Mouse (Mus musculus): ENCODE data around the gene Large1.
"Not testable (repeated sequence)": the region's sequence is repeated elsewhere in the genome, so short reads cannot be mapped to it uniquely, and the experiment has no call there.

The Large1 gene

GRCm38 (mm10) chr8:73188684-73189083 lies 164.7 kb downstream of the Large1 start:
- in situ Hi-C loops (cut with MboI; ENCODE audit: unreplicated experiment in 2 of 2): no loop called here

DNA sequence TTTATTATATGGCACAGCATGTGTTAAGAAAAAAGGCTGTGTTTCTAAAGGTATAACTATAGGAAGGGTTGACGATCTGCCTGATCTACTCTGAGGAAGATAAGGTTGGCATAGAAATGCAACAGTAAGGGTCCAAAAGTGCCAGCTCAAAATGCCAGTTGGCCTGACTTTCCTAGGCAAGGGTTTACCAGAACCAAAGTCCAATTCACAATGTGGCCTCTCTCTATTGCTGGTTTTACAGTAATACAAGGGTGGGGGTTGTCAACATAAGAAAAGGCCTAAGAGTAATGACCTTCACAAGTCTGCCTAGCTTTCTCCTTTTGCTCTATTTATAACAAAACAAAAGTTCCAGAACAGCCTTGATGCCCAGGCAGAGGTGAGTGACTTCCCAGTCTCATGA lies 166.0 kb downstream of the Large1 start:
- in situ Hi-C loops (cut with MboI; ENCODE audit: unreplicated experiment in 2 of 2): no loop called here

- in situ Hi-C loops (cut with MboI; ENCODE audit: unreplicated experiment in 2 of 2): no loop called here
These were observed 174.9 kb downstream of the Large1 start for GRCm38 (mm10) chr8:73178434-73178833.

- in situ Hi-C loops (cut with MboI; ENCODE audit: unreplicated experiment in 2 of 2): no loop called here
These were observed 180.7 kb downstream of the Large1 start for GRCm38 (mm10) chr8:73172661-73173060.

DNA sequence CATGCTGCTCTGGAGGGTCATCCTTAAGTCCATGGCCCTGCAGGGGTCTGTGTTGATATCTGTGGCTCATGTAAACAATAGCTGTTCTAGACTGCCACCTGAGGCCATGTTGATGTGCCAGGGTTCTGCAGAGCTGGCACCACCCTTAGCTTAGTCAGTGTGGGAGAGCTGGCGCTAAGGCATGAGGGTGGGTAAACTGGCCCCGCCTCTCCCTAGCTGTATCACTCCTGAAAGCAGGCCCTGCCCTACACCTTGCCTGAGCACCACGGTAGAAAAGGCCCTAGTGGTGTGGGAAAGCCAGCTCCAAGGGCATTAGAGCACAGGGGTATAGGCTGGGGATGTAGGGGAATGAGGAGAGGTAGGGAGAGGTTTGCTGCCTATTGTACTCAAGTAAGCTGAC lies 191.3 kb downstream of the Large1 start:
- in situ Hi-C loops (cut with MboI; ENCODE audit: unreplicated experiment in 2 of 2): no loop called here

DNA sequence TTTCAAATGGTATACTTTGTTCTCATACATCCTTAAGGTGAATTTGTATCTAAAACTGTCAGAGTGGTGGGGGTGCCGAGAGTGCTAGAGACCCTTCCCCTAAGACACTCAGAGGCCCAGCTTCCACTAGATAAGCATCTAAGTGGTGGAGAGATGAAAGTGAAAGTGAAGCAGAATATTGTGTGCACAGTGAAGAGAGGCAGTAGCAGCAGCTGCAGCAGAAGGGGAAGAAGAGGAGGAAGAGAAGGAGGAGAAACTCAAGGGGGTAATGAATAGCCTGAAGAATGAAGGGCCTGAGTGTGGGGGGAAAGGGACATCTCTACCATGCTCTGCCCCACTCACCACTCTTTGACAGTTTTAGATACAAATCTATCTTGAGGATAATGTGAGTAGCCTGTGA lies 191.8 kb downstream of the Large1 start:
- in situ Hi-C loops (cut with MboI; ENCODE audit: unreplicated experiment in 2 of 2): no loop called here

GRCm38 (mm10) chr8:73160945-73161344 lies 192.4 kb downstream of the Large1 start:
- in situ Hi-C loops (cut with MboI; ENCODE audit: unreplicated experiment in 2 of 2): no loop called here

DNA sequence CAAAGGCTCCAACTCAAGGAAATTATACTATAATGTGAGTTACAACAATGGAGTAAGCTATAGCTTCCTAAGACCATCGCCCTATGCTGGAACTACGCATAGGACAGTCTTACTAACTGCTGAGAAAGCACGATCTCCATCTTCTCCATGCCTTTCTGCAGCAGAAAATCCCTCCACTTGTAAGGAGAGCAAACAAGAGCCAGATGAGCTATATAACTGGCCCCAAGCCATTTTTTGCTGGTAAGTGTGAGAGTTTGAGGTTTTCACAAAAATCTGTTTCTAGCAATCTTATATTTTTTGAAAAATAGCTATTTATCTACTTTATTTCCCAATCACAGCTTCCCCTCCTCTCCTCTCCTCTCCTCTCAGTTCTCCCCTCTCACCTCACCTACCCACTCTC lies 206.1 kb downstream of the Large1 start:
- in situ Hi-C loops (cut with MboI; ENCODE audit: unreplicated experiment in 2 of 2): no loop called here

- in situ Hi-C loops (cut with MboI; ENCODE audit: unreplicated experiment in 2 of 2): no loop called here
These were observed 210.5 kb downstream of the Large1 start for GRCm38 (mm10) chr8:73142660-73143395.

GRCm38 (mm10) chr8:73135397-73135796 lies 217.9 kb downstream of the Large1 start:
- in situ Hi-C loops (cut with MboI; ENCODE audit: unreplicated experiment in 2 of 2): no loop called here

DNA sequence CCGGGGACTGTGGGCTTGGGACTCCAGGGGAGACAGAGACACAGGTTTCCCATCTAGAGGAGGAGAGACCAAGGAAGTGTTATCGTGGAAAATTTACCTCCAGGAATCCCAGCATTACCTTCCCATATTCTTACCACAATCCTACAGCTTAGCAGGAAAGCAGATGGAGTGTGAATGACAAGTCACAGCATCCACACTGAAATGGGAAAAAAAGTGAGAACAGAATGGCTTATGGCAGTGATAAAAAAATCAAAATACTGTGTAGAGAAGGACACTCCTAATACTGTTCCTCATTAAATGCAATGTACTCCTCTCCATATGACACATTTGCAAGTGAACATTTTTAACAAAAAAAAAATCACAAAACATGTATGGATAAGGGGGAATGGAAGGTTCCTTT lies 221.3 kb downstream of the Large1 start:
- in situ Hi-C loops (cut with MboI; ENCODE audit: unreplicated experiment in 2 of 2): no loop called here

DNA sequence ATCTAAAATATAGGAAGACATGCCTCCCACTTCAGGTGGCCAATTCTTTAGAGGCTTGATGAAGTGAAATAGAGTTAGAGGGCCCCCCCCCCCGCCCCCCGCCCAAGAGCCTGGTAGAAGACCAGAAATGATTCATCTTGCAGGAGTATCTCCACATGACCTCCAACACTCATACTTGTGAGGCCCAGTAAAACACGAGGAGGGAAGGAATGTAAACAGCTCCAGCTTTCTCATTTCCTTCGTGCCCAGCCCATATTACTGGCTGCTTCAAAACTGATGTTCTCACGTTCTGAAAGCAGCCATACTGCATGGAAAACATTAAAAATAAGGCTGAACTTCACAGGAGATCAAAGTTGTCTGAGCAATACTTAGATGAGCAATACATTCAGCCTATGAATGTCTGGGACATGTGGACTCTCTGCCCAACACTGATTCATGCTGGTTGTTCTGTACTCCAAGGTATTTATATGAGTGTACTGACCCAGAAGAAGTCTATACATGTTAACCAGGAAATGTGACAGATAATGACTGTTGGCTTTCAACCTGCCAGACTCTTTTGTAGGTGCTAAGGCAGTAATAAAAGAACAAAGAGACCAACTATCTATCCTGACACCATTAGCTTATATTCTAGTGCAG lies 229.4 kb downstream of the Large1 start:
- in situ Hi-C loops (cut with MboI; ENCODE audit: unreplicated experiment in 2 of 2): no loop called here

GRCm38 (mm10) chr8:73112332-73112895 lies 240.9 kb downstream of the Large1 start:
- in situ Hi-C loops (cut with MboI; ENCODE audit: unreplicated experiment in 2 of 2): no loop called here

DNA sequence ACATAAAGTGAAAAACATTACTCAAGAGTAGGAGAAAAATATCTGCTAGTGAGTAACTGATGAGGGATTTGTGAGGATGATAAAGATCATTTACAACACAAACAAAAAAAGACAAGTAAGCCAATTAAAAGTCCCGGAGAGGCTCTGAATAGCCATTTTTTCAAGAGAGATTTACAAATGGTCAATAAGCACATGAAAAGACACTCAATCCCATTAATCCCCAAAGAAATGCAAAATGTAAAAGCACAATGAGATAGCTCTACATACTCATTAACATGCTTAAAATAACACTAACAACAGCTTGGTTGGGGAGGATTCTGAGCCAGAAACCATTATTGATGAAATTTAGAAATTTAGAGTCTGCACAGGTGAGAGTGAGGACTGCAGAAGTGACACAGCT lies 249.3 kb downstream of the Large1 start:
- in situ Hi-C loops (cut with MboI; ENCODE audit: unreplicated experiment in 2 of 2): no loop called here

- in situ Hi-C loops (cut with MboI; ENCODE audit: unreplicated experiment in 2 of 2): no loop called here
These were observed 252.3 kb downstream of the Large1 start for GRCm38 (mm10) chr8:73101069-73101468.

DNA sequence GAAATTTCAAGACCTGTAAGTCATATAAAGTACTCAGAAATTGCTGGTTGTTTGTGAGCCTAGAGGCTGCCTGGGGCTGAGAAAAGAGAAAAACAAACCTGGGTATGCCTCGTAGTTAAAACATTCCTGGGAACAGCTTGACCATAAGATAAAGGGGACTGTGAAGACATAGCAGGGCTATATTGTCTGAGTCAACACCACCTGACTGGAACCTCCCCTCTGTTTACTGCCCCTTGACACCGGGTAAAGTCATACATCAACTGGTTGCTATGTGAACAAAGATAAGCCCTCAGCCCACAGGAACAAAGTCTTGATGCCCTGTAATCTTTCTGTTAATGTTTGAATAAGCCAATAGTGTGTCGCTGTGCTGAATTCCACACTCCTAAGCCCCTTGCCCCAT lies 252.7 kb downstream of the Large1 start:
- in situ Hi-C loops (cut with MboI; ENCODE audit: unreplicated experiment in 2 of 2): not testable (repeated sequence)

- in situ Hi-C loops (cut with MboI; ENCODE audit: unreplicated experiment in 2 of 2): no loop called here
These were observed 253.8 kb downstream of the Large1 start for GRCm38 (mm10) chr8:73099542-73099941.

GRCm38 (mm10) chr8:73096952-73097351 lies 256.4 kb downstream of the Large1 start:
- in situ Hi-C loops (cut with MboI; ENCODE audit: unreplicated experiment in 2 of 2): no loop called here

DNA sequence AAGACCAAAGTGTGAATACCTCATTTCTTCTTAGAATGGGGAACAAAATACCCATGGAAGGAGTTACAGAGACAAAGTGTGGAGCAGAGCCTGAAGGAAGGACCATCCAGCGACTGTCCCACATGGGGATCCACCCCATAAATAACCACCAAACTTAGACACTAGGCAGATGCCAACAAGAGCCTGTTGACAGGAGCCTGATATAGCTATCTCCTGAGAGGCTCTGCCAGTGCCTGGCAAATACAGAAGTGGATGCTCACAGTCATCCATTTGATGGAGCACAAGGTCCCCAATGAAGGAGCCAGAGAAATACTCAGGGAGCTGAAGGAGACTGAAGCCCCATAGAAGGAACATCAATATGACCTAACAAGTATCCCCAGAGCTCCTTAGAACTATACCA lies 275.6 kb downstream of the Large1 start:
- in situ Hi-C loops (cut with MboI; ENCODE audit: unreplicated experiment in 2 of 2): not testable (repeated sequence)

- in situ Hi-C loops (cut with MboI; ENCODE audit: unreplicated experiment in 2 of 2): no loop called here
These were observed 291.9 kb downstream of the Large1 start for GRCm38 (mm10) chr8:73061410-73061809.

DNA sequence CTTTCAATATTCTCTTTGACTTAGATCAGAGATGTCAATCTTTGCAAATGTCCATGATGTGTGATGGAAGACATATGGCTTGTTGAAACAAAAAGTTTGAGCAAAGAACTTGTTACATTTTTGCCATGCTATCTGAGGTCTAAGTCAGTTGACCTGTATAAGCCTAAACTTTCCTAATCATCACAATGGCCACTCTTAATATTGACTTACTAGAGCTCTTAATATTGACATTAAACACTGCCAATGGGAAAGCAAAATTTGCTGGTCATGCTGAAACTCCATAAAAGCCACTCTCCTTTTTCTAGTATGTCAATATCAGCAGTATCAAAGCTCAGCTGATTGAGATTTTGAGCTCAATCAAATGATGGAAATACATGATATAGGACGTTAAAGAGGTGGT lies 298.6 kb downstream of the Large1 start:
- in situ Hi-C loops (cut with MboI; ENCODE audit: unreplicated experiment in 2 of 2): no loop called here

GRCm38 (mm10) chr8:73053878-73054277 lies 299.5 kb downstream of the Large1 start:
- in situ Hi-C loops (cut with MboI; ENCODE audit: unreplicated experiment in 2 of 2): no loop called here

All from v-Abl transformed pro-B cells (cell line).